Mouse (Mus musculus): ENCODE measurements around the gene Atp5e.

DNA sequence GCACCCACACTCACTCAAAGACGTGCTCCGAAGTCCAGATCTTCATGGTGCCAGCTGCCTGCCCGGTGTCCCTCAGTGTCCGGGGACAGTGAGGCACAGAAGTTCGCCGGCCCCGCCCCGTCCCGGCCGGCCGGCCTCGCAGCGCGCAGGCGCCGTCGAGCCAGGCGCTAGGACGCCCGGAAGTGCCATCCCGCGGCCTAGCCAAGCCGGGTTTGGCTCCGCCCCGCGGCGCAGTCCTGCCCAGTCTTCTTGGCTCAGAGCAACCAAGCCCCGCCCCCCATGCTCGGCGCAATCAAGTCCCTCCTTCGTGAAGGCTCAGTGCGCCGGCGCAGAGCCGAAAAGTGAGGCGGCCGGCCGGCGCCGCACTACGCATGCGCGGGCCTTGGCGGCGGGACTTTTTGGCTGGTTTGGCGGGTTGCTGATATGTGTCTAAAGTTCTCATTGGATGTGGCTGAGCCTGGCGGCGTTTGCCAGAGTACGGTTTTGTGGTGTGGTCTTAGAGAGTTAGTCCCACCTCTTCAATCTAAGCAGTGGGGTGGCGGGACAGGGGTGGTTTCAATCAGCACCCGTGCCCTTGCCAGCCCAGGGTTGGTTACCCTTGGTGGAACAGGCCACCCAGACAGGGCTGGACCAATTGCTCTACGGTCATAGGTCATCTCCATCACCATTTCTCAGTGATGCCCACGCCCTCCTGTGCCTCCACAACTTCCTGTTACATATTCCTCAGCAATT, 9.1 kb upstream of the Atp5e start, which contains the start of gene Prelid3b:
- TF ChIP-seq CTCF (IDR thresholded peaks at IDR 0.05; ENCODE audit: extremely low read depth, insufficient read length, insufficient replicate concordance, low read depth, low read length) (no peak), POLR2A (IDR thresholded peaks at IDR 0.05; ENCODE audit: low read depth, low read length) (peak; percentile 58)
